Comparison of ENCODE assay signal across 14 mouse cellular contexts in the genomic region with DNA sequence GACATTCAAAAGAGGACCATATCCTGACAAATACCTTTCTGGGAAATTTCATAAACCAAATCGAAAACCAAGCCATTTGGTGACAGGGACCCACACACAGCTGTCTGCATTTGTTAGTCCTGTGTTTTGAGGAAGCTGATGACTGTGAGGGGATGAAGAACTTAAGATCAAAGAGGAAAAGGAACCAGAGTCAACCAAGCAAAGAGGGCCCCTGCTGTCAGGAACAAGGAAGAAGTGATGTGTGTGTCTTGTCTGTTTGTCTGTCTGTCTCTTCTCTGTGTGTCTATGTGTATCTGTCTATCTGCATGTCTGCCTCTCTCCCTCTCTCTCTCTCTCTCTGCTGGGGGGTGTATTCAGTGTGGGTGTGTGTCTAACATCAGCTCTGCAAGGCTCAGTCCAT.
"Had no signal": no experiment of that assay in that cellular context is flagged by ENCODE, and none has a peak within 500 bp of the region (broad histone marks: within the 10 kb centered on the region; RNA-seq: fewer than 3 reads in every experiment).

No protein-coding gene starts in this region.

- H3K27ac ChIP-seq: kidney, postnatal 0 days; limb, embryonic 12.5 days; liver, embryonic 14.5 days; midbrain, embryonic 10.5 days; stomach, embryonic 15.5 days had no signal

- DNase-seq: kidney, adult 9 months; kidney, postnatal 36 days; layer of hippocampus, adult 9-11 months; liver; lung, adult 18-20 months; midbrain, embryonic 14.5 days; right cerebral cortex, adult 18-20 months; right cerebral cortex, postnatal 25 days had no signal

- ATAC-seq: intestine, postnatal 0 days had no signal

- H3K9me3 ChIP-seq: limb, embryonic 12.5 days; midbrain, embryonic 10.5 days; stomach, embryonic 15.5 days had no signal

- H3K4me3 ChIP-seq: limb, embryonic 12.5 days; midbrain, embryonic 10.5 days; stomach, embryonic 15.5 days had no signal

- H3K9ac ChIP-seq: limb, embryonic 12.5 days; liver, embryonic 14.5 days; stomach, embryonic 15.5 days had no signal

- H3K4me1 ChIP-seq: limb, embryonic 12.5 days; midbrain, embryonic 10.5 days had no signal

- H3K36me3 ChIP-seq: limb, embryonic 12.5 days; midbrain, embryonic 10.5 days; stomach, embryonic 15.5 days had no signal

- H3K27me3 ChIP-seq: limb, embryonic 12.5 days; stomach, embryonic 15.5 days had no signal
